Mouse (Mus musculus) kidney, embryonic 14.5 days (tissue): ENCODE measurements around the gene Ndufb10. TPM values are rescaled to one million over a fixed set of nuclear protein-coding genes. Genes with fewer than 3 reads are reported as not detected.
A peak's percentile ranks its signal among the peaks of the same experiment; 100 is the strongest.
"Not testable (repeated sequence)": the region's sequence is repeated elsewhere in the genome, so short reads cannot be mapped to it uniquely, and the experiment has no call there.

ENCODE experiments used
- ATAC-seq: fragments of 200-750 bp; cut with Nextera tagmentation; 2 replicates; pipeline ENCODE4 v1.8.0; 2017; ENCODE audit warnings: moderate number of reproducible peaks, mild to moderate bottlenecking, moderate TSS enrichment, moderate library complexity; ENCODE audit not compliant: low FRiP score, low TSS enrichment
- H3K27ac ChIP-seq: fragments of 300-500 bp; sonication (generic); 2 replicates; pipeline ENCODE4 v1.5.1; 2014; ENCODE audit warnings: low read depth, mild to moderate bottlenecking, low read length, moderate library complexity, mixed read lengths
- H3K27me3 ChIP-seq: fragments of 300-500 bp; sonication (generic); 2 replicates; pipeline ENCODE4 v1.6.1; 2014; ENCODE audit warnings: mild to moderate bottlenecking, low read length; ENCODE audit not compliant: control insufficient read depth, insufficient read depth
- H3K36me3 ChIP-seq: fragments of 300-500 bp; sonication (generic); 2 replicates; pipeline ENCODE4 v1.6.1; 2014; ENCODE audit warnings: low read length, mixed read lengths; ENCODE audit not compliant: control insufficient read depth, insufficient read depth
- H3K4me1 ChIP-seq: fragments of 300-500 bp; sonication (generic); 2 replicates; pipeline ENCODE4 v1.6.1; 2014; ENCODE audit warnings: low read length, mixed read lengths; ENCODE audit not compliant: control insufficient read depth, insufficient read depth
- H3K4me2 ChIP-seq: fragments of 300-500 bp; sonication (generic); replicated peaks from 2 replicates; pipeline ENCODE4 v1.6.1; 2014; ENCODE audit warnings: low read depth, mild to moderate bottlenecking, low read length
- H3K4me3 ChIP-seq: fragments of 300-500 bp; sonication (generic); 2 replicates; pipeline ENCODE4 v1.5.1; 2014; ENCODE audit warnings: mild to moderate bottlenecking, low read length
- H3K9ac ChIP-seq: fragments of 300-500 bp; sonication (generic); 2 replicates; pipeline ENCODE4 v1.6.1; 2014; ENCODE audit warnings: low read depth, mild to moderate bottlenecking, low read length, moderate library complexity
- H3K9me3 ChIP-seq: fragments of 300-500 bp; sonication (generic); 2 replicates; pipeline ENCODE4 v1.6.1; 2016; ENCODE audit warnings: low read length; ENCODE audit not compliant: control insufficient read depth
- WGBS: fragments of 180-500 bp; shearing (Covaris S2); extraction: QIAGEN DNeasy Blood & Tissue Kit; methylation state at CpG from one replicate; pipeline ENCODE4 v1.1.7; 2014; 5-methylcytosine and 5-hydroxymethylcytosine counted together
- polyA plus RNA-seq: library from polyadenylated mRNA; unstranded; fragments of >200 nt; fragmentation: Nextera tagmentation; extraction: Ambion mirVana; gene quantifications from 2 replicates; pipeline ENCODE4 v1.2.1, GENCODE M21; 2014

Gene Ndufb10
- polyA plus RNA-seq, 1 experiment from 2014 or later = 225 TPM

DNA sequence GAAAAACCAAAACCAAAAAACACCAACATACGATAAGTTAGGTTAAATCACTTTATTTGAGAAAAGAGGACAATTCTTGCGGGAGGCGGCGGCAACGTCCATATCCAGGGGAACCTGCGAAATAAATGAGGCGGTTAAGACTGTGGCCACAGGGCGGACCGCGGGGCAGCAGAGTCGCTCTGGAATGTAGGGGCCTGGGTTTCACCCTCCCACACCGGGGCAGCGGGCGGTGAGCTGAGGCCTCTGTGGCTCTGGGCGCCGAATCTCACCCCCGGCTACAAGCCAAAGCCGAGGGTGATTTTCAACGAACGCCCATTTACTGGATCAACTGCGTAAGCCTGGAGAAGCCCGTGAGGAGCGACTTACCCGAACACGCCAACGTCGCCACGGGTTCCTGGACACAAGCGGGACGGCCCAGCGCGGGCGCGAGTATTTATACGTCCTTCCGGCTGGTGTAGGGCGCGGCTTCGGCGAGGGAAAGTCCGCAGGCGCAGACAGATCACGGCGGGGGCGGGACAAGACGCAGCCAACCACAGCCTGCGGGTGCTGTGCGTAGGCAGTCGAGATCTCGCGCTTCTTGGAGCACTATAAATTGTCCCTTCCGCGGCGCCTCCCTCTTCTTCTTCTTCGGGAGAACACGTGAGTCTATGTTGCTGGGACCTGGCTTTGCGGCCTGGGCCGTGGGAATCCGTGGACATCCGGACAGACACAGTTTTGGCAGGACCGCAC lies 4.6 kb downstream of the Ndufb10 start:
- Histone ChIP-seq H3K4me2 (peak overlapping the region; percentile 78), H3K9me3 (no peaks in the 10 kb centered on the region), H3K36me3 (peaks cover 30% of the 10 kb centered on the region), H3K27me3 (no peaks in the 10 kb centered on the region), H3K4me3 (peak overlapping the region; percentile 90), H3K4me1 (peaks cover 8% of the 10 kb centered on the region), H3K9ac (peak overlapping the region; percentile 93), H3K27ac (peak overlapping the region; percentile 91)
- under 1% methylated on average over 61 of the region's 61 CpGs for WGBS
- peak; percentile 97 for ATAC-seq

DNA sequence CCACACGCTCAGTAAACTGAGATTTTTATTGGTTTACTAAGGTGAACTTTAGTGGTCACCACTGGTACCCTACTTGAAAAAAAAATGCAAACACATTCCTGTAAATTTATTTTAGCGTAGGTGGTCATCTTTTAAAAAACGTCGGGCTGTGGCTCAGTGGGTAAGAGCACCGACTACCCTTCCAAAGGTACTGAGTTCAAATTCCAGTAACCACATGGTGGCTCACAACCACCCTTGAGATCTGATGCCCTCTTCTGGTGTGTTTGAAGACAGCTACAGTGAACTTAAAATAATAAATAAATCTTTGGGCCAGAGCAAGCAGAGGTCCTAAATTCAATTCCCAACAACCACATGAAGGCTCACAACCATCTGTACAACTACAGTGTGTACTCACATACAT lies 5.3 kb downstream of the Ndufb10 start:
- ATAC-seq, H3K9me3 ChIP-seq, H3K27ac ChIP-seq, H3K4me1 ChIP-seq, H3K27me3 ChIP-seq: not testable (repeated sequence)
- H3K4me2 ChIP-seq = peak overlapping the region; percentile 44
- peak overlapping the region; percentile 93; the same call in 1 of the 2 replicates for H3K9ac ChIP-seq
- 66% methylated on average over 5 of the region's 5 CpGs for WGBS
- peak overlapping the region; percentile 90 for H3K4me3 ChIP-seq
- peaks cover 30% of the 10 kb centered on the region for H3K36me3 ChIP-seq

DNA sequence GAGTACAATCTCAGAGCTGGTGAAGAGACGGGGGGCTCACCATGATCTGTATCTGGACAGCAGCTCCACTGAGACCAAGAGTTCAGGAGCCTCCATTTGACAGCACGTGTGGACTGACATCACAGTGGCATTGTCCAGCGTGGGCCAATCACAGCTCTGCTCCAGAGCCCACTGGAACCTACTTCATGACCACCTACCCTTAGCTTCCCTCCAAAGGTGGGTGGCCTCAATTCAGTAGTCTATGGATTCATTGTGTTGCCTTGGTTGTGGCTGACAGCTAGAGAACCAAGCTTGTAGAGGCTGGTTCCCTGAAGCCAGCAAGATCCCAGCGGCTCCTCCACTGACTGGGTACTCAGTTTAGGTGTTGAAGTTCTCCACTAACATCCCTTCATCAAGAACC lies 6.3 kb downstream of the Ndufb10 start, which contains the start of the genes Rnf151 and Rps2:
Gene Rnf151 (minus strand): TSS at position 121 of the 400 bp plus-strand sequence.
Gene Rps2 (plus strand): TSS at position 174 of the 400 bp plus-strand sequence.
- no peak within 1 kb of the TSS for H3K27ac ChIP-seq
- 80% methylated on average over 4 of the region's 4 CpGs for WGBS
- H3K9ac ChIP-seq = no peak within 1 kb of the TSS; the same call in 1 of the 2 replicates
- H3K9me3 ChIP-seq = no peaks in the 10 kb centered on the region
- peak within 1 kb of the TSS; percentile 90; the same call in 1 of the 2 replicates for H3K4me3 ChIP-seq
- no peak for ATAC-seq
- no peaks in the 10 kb centered on the region for H3K27me3 ChIP-seq
- peaks cover 30% of the 10 kb centered on the region for H3K36me3 ChIP-seq
- peaks cover 8% of the 10 kb centered on the region for H3K4me1 ChIP-seq
- H3K4me2 ChIP-seq = peak within 1 kb of the TSS; percentile 44

DNA sequence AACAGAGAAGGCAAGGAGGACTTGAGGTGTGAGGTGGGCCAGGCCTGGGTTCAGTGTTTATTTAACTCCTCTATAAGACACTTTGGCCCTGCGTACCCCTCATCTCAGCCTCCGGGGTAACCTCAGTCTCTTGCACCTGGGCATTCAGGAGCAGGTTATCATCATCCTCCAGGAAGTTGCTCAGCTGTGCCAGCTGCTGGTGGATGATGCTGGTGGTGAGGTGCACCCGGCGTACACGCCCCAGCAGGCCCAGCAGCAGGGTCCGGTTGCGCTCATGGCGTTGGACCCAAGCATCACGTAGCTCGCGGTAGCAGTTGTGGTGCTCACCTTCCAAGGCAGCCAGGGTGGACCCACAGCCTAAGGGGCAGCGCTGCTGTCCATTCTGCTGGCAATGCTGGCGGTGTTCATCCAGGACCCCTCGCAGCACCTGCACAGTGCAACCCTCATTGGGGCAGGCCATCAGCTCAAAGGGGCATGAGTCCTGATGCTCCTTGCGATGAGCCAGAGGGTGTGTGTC lies 8.1 kb downstream of the Ndufb10 start:
- no peaks in the 10 kb centered on the region for H3K27me3 ChIP-seq
- no peak overlapping the region for H3K9ac ChIP-seq
- H3K4me1 ChIP-seq = no peaks in the 10 kb centered on the region
- ATAC-seq = no peak
- no peaks in the 10 kb centered on the region for H3K9me3 ChIP-seq
- H3K36me3 ChIP-seq = peaks cover 15% of the 10 kb centered on the region
- H3K4me2 ChIP-seq = no peak overlapping the region
- 96% methylated on average over 15 of the region's 15 CpGs for WGBS
- no peak overlapping the region for H3K27ac ChIP-seq
- H3K4me3 ChIP-seq = no peak overlapping the region

DNA sequence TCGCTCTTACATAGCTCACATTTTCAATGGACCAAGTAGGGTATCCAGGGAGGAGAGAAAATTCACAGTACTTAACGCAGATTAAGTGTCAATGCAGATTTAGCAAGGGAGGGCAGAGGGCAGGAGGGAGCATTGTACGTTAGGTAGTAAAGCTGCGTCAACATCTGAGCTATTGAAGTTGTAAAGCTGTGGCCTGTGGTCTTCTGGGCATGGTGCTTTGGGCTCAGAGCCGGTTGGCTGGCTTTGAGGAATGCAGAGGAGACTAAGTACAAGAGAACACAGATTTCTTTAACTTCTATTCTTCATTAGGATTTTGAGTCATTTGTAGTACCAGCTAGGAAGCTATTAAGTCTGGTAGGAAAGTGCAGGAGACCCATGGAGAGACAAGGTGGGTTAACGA lies 8.7 kb downstream of the Ndufb10 start:
- no peaks in the 10 kb centered on the region for H3K9me3 ChIP-seq
- H3K4me2 ChIP-seq = no peak overlapping the region
- no peaks in the 10 kb centered on the region for H3K4me1 ChIP-seq
- peaks cover 10% of the 10 kb centered on the region; the same call in 1 of the 2 replicates for H3K36me3 ChIP-seq
- ATAC-seq = no peak
- no peaks in the 10 kb centered on the region for H3K27me3 ChIP-seq
- H3K9ac ChIP-seq = no peak overlapping the region
- no peak overlapping the region for H3K27ac ChIP-seq
- no peak overlapping the region for H3K4me3 ChIP-seq
- 48% methylated on average over 6 of the region's 6 CpGs for WGBS

DNA sequence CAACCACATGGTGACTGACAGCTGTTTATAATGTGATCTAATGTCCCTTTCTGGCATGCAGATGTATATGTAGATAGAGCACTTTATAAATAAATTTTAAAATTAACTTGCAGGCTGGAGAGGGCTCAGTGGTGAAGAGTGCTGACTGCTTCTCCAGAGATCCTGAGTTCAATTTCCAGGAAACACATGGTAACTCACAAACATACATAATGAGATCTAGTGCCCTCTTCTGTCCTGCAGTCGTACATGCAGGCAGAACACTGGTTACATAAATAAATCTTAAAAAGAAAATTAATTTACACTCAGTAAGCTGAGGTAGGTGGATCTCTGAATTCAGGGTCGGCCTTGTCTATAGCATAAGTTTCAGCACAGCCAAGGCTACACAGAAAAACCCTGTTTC lies 15.6 kb downstream of the Ndufb10 start:
- Histone ChIP-seq H3K9ac (no peak overlapping the region), H3K4me2 (no peak overlapping the region), H3K4me3 (no peak overlapping the region), H3K27ac (no peak overlapping the region), H3K27me3 (no peaks in the 10 kb centered on the region), H3K4me1 (peaks cover 9% of the 10 kb centered on the region; the same call in 1 of the 2 replicates), H3K9me3 (no peaks in the 10 kb centered on the region), H3K36me3 (peaks cover 17% of the 10 kb centered on the region)
- ATAC-seq = no peak
- 39% methylated on average over 2 of the region's 2 CpGs for WGBS

DNA sequence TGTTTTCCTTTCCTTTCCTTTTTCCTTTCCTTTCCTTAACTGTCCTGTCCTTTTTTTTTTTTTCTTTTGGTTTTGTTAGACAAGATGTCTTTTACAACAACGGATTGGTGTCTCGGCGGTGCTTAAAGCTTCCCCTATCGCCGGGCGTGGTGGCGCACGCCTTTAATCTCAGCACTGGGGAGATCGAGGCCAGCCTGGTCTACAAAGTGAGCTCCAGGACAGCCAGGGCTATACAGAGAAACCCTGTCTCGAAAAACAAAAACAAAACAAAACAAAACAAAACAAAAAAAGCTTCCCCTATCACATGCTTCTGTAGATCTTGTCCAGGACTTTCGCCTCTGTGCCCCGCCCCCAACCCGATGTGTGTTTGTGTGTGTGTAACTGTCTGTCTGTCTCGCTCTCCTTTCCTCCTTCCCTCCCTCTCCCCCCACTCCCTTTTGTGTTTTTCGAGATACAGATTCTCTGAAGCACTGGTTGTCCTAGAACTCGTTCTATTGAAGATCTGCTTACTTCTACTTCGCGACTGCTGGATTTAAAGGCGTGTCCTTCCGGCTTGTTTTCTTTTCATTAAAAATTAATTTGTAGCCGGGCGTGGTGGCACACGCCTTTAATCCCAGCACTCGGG lies 16.4 kb downstream of the Ndufb10 start:
- peak overlapping the region; percentile 70 for H3K9ac ChIP-seq
- 5% methylated on average over 24 of the region's 24 CpGs for WGBS
- peak overlapping the region; percentile 68 for H3K4me3 ChIP-seq
- H3K4me2 ChIP-seq = peak overlapping the region; percentile 75
- H3K27ac ChIP-seq = peak overlapping the region; percentile 0
- peaks cover 9% of the 10 kb centered on the region; the same call in 1 of the 2 replicates for H3K4me1 ChIP-seq
- H3K9me3 ChIP-seq = no peaks in the 10 kb centered on the region
- no peaks in the 10 kb centered on the region for H3K27me3 ChIP-seq
- ATAC-seq = 0 out of 2 replicates have a peak, but pooled peaks have one; percentile 36
- H3K36me3 ChIP-seq = peaks cover 22% of the 10 kb centered on the region

DNA sequence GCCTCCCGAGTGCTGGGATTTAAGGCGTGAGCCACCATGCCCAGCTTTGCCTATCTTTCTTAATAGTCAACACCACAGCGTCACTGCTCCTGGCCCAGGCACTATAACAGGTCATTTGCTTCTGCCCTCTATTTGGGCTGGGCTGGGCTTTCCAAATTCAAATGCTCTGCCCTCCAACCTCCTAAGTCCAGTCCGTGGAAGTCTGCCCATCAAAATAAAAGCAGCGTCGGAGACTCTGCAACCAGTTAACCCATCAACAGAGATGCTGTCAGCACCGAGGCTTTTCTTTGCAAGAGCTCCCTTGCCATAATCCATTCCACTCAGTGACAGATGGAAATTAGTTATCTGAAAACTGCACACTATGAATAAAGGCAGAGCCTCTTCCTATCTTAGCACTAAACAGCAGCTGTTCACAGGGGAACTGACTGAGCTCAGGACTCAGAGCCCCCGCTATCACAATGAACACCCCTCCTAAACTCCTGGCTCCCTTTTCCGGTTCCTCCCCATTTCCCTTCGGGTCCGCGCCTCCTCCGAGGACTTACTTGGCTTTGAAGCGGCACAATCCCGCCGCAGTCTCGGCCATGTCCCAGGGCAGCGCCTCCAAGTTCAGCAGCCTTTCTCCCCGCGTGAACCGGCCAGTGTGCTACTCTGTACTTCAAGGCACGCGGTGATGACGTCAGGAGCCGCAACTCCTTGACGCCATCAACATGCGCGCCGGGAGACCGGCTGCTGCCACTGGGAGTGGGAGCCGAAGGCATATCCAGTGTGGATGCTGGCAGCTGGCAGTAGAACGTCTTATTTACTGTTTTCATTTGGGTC lies 17.1 kb downstream of the Ndufb10 start, which contains the start of gene Tbl3:
Gene Tbl3 (minus strand): TSS at position 679 of the 819 bp plus-strand sequence.
- Histone ChIP-seq H3K4me2 (peak within 1 kb of the TSS; percentile 75), H3K9ac (peak within 1 kb of the TSS; percentile 70), H3K4me3 (peak within 1 kb of the TSS; percentile 68), H3K27ac (peak within 1 kb of the TSS; percentile 80), H3K36me3 (peaks cover 29% of the 10 kb centered on the region), H3K27me3 (no peaks in the 10 kb centered on the region), H3K9me3 (no peaks in the 10 kb centered on the region), H3K4me1 (peaks cover 9% of the 10 kb centered on the region; the same call in 1 of the 2 replicates)
- WGBS = 4% methylated on average over 32 of the region's 32 CpGs
- ATAC-seq = peak; percentile 81
